Mouse (Mus musculus): ENCODE results near the gene Snd1.

GRCm38 (mm10) chr6:28588494-28589171, 113.7 kb downstream of the Snd1 start:
- TF ChIP-seq CTCF (conservative IDR thresholded peaks at IDR 0.05; ENCODE audit: low read length), result no peak
- TF ChIP-seq NANOG (IDR thresholded peaks at IDR 0.05; ENCODE audit: borderline replicate concordance, low read length), result no peak
- TF ChIP-seq POU5F1 (IDR thresholded peaks at IDR 0.05; ENCODE audit: borderline replicate concordance, low read length), result no peak

Measured in E14TG2a.4 (cell line).